Mouse (Mus musculus): ENCODE results near the gene Tmem256. TPM values are rescaled to one million over a fixed set of nuclear protein-coding genes. Genes with fewer than 3 reads are reported as not detected.
A peak's percentile ranks its signal among the peaks of the same experiment; 100 is the strongest.

Tmem256 gene
- polyA plus RNA-seq, 1 experiment from 2014 or later = 312 TPM

GRCm38 (mm10) chr11:69828832-69829231 lies 9.5 kb upstream of the Tmem256 start:
- Histone ChIP-seq H3K36me3 (ENCODE audit: control insufficient read depth, insufficient read depth, low read length) (peaks cover 50% of the 10 kb centered on the region), H3K27ac (ENCODE audit: low read length) (no peak overlapping the region), H3K27me3 (ENCODE audit: control insufficient read depth, insufficient read depth, low read depth, low read length) (no peaks in the 10 kb centered on the region), H3K9me3 (replicated peaks; ENCODE audit: control insufficient read depth, low read length, poor library complexity, severe bottlenecking) (no peaks in the 10 kb centered on the region), H3K4me1 (ENCODE audit: control insufficient read depth, insufficient read depth, low read length) (peaks cover 3% of the 10 kb centered on the region), H3K4me2 (ENCODE audit: low read length) (no peak overlapping the region), H3K4me3 (ENCODE audit: low read depth, low read length) (no peak overlapping the region), H3K9ac (ENCODE audit: low read depth, low read length) (no peak overlapping the region)
- 54% methylated on average over 5 of the region's 5 CpGs for WGBS
- no peak for ATAC-seq

DNA sequence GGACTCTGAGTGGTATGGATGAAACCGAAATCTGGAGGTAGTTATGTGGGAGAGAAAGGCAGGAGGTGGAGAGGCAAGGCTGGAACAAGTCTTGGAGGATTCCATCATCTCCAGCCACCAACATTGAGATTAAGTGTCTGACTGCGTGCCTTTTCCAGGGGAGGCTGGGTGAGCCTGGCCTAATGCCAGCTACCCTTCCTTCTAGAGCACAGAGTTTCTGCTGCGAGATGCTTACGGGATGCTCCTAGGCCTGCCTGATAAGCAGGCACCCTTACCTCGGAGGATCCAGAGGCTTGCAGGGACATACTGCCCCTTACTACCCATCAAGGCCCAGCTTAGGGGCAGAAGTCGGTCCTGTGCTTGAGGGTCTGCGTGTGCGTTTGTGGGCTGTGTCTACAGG lies 4.8 kb upstream of the Tmem256 start:
- H3K27me3 ChIP-seq (ENCODE audit: control insufficient read depth, insufficient read depth, low read depth, low read length) = no peaks in the 10 kb centered on the region
- peaks cover 13% of the 10 kb centered on the region for H3K36me3 ChIP-seq (ENCODE audit: control insufficient read depth, insufficient read depth, low read length)
- H3K4me2 ChIP-seq (ENCODE audit: low read length) = peak overlapping the region; percentile 97
- peak overlapping the region; percentile 94 for H3K4me3 ChIP-seq (ENCODE audit: low read depth, low read length)
- no peaks in the 10 kb centered on the region for H3K9me3 ChIP-seq (replicated peaks; ENCODE audit: control insufficient read depth, low read length, poor library complexity, severe bottlenecking)
- WGBS = 58% methylated on average over 8 of the region's 8 CpGs
- H3K27ac ChIP-seq (ENCODE audit: low read length) = peak overlapping the region; percentile 50; the same call in 1 of the 2 replicates
- peaks cover 23% of the 10 kb centered on the region for H3K4me1 ChIP-seq (ENCODE audit: control insufficient read depth, insufficient read depth, low read length)
- ATAC-seq = no peak
- H3K9ac ChIP-seq (ENCODE audit: low read depth, low read length) = peak overlapping the region; percentile 99

DNA sequence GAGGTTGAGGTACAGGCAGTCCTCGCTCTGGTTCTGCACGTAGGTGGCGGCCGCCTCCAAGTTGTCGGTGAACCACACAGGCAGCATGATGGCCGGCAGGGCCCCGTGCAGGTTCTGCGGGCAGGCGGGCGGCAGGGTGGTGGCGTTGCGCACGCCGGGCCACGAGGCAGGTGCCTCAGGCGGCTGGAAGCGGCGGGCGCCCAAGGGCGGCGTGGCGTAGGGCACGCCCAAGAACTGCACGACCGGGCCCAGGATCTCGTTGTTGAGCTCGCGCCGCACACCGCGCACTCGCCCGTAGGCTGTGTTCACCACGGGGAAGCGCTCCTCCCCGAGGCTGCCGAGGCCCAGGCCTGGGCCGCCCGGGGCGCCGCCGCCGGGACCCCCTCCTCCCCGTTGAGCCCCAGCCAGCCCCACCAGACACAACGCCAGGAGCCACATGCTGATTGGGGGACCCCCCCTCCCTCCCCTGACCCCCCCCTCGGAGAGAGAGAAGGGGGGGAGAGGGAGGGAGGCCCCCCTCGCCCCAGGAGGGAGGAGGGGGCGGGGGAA lies 4.2 kb upstream of the Tmem256 start:
- peak overlapping the region; percentile 50; the same call in 1 of the 2 replicates for H3K27ac ChIP-seq (ENCODE audit: low read length)
- WGBS = 8% methylated on average over 42 of the region's 48 CpGs
- H3K4me3 ChIP-seq (ENCODE audit: low read depth, low read length) = peak overlapping the region; percentile 94
- peaks cover 26% of the 10 kb centered on the region for H3K4me1 ChIP-seq (ENCODE audit: control insufficient read depth, insufficient read depth, low read length)
- peak overlapping the region; percentile 99 for H3K9ac ChIP-seq (ENCODE audit: low read depth, low read length)
- peak overlapping the region; percentile 97 for H3K4me2 ChIP-seq (ENCODE audit: low read length)
- no peak for ATAC-seq
- peaks cover 13% of the 10 kb centered on the region for H3K36me3 ChIP-seq (ENCODE audit: control insufficient read depth, insufficient read depth, low read length)
- H3K27me3 ChIP-seq (ENCODE audit: control insufficient read depth, insufficient read depth, low read depth, low read length) = no peaks in the 10 kb centered on the region
- H3K9me3 ChIP-seq (replicated peaks; ENCODE audit: control insufficient read depth, low read length, poor library complexity, severe bottlenecking) = no peaks in the 10 kb centered on the region

DNA sequence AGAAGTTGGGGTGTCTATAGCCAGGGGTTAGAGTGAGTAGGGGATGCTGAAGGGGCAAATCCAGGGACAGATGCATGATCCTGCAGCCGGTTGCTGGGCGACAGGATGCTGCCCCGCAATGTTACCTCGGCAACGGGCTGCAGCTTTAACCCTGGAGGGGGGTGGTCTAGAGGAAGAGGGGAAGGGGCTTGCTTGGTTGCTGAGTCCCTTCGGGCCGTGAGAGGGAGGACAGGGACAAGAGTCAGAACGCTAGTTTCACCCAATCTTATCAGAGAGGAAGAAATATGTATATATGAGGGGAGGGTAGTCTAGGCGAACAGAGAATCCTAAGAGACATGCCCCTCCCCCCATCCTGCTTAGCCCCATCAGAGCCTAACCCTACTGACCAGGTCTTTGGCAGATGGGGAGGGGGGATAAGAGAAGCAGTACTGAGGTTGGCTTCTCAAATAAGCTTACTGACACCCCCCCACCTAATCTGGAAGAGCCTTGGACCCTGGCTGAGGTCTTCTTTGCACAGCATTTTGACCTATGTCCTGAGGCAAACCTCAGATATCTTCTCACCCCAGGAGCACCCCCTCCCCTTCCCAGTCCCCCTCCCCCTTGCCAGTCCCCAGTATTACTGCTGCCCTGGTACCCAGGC lies 2.9 kb upstream of the Tmem256 start:
- Histone ChIP-seq H3K27me3 (ENCODE audit: control insufficient read depth, insufficient read depth, low read depth, low read length) (no peaks in the 10 kb centered on the region), H3K4me1 (ENCODE audit: control insufficient read depth, insufficient read depth, low read length) (peaks cover 30% of the 10 kb centered on the region), H3K9me3 (replicated peaks; ENCODE audit: control insufficient read depth, low read length, poor library complexity, severe bottlenecking) (no peaks in the 10 kb centered on the region), H3K27ac (ENCODE audit: low read length) (peak overlapping the region; percentile 98), H3K9ac (ENCODE audit: low read depth, low read length) (peak overlapping the region; percentile 99), H3K4me3 (ENCODE audit: low read depth, low read length) (peak overlapping the region; percentile 94), H3K36me3 (ENCODE audit: control insufficient read depth, insufficient read depth, low read length) (peaks cover 10% of the 10 kb centered on the region), H3K4me2 (ENCODE audit: low read length) (peak overlapping the region; percentile 97)
- 2% methylated on average over 9 of the region's 9 CpGs for WGBS
- no peak for ATAC-seq

GRCm38 (mm10) chr11:69835966-69836335 lies 2.4 kb upstream of the Tmem256 start:
- H3K9ac ChIP-seq (ENCODE audit: low read depth, low read length) = peak overlapping the region; percentile 99
- WGBS = 11% methylated on average over 4 of the region's 4 CpGs
- no peaks in the 10 kb centered on the region for H3K9me3 ChIP-seq (replicated peaks; ENCODE audit: control insufficient read depth, low read length, poor library complexity, severe bottlenecking)
- H3K4me2 ChIP-seq (ENCODE audit: low read length) = peak overlapping the region; percentile 97
- ATAC-seq = no peak
- peaks cover 10% of the 10 kb centered on the region for H3K36me3 ChIP-seq (ENCODE audit: control insufficient read depth, insufficient read depth, low read length)
- H3K27ac ChIP-seq (ENCODE audit: low read length) = peak overlapping the region; percentile 98
- H3K27me3 ChIP-seq (ENCODE audit: control insufficient read depth, insufficient read depth, low read depth, low read length) = no peaks in the 10 kb centered on the region
- H3K4me1 ChIP-seq (ENCODE audit: control insufficient read depth, insufficient read depth, low read length) = peaks cover 30% of the 10 kb centered on the region
- H3K4me3 ChIP-seq (ENCODE audit: low read depth, low read length) = peak overlapping the region; percentile 94

DNA sequence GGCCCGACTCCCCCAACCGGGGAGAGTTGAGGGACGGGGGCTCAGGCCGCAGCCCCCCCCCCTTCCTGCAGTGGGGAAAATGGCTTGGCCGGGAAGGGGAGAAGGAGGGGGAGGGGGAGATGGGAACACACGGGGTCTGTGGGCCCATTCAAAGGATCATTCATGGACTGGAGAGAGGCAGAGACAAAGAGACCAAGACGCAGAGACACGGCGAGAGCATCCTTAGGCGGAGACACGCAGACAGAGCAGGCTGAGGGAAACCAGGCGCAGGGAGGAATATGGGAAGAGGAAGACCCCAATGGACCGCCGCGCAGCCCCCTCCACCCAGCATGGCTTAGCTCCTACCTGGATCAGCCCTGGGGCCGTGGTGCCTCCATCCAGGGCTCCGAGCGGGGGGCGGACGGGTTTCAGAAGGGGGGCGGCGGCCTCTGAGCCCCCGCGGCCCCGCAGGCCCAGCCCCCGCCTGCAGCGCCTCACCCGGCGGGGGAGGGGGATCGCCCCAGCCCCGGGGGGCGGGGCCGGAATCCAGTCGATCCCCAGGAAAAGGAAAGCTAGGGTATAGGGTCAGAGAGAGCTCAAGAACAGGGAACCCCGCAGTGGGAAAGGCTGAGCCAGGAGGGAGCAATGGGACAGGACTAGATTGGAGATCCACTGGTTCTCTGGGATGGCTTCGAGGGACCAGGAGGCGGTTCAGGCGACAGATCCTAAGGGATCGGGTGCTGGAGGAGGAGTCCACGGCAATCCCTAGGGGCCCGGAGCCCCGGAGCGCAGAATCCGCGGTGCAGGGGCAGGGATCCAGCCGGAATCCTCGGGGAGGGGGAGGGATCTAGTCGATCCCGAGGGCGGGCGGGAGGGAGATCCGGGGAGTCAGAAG lies 1.4 kb upstream of the Tmem256 start:
- H3K4me3 ChIP-seq (ENCODE audit: low read depth, low read length) = peak overlapping the region; percentile 94
- H3K4me2 ChIP-seq (ENCODE audit: low read length) = peak overlapping the region; percentile 97
- H3K27ac ChIP-seq (ENCODE audit: low read length) = peak overlapping the region; percentile 98
- H3K9ac ChIP-seq (ENCODE audit: low read depth, low read length) = peak overlapping the region; percentile 99
- under 1% methylated on average over 37 of the region's 52 CpGs for WGBS
- no peaks in the 10 kb centered on the region for H3K27me3 ChIP-seq (ENCODE audit: control insufficient read depth, insufficient read depth, low read depth, low read length)
- H3K4me1 ChIP-seq (ENCODE audit: control insufficient read depth, insufficient read depth, low read length) = peaks cover 30% of the 10 kb centered on the region
- ATAC-seq = peak; percentile 15
- no peaks in the 10 kb centered on the region for H3K9me3 ChIP-seq (replicated peaks; ENCODE audit: control insufficient read depth, low read length, poor library complexity, severe bottlenecking)
- peaks cover 7% of the 10 kb centered on the region for H3K36me3 ChIP-seq (ENCODE audit: control insufficient read depth, insufficient read depth, low read length)

GRCm38 (mm10) chr11:69837604-69837951 lies 736 bp upstream of the Tmem256 start, which contains the start of gene Nlgn2:
TSS of gene Nlgn2 (minus strand) at chr11:69837784.
- peak within 1 kb of the TSS; percentile 99 for H3K9ac ChIP-seq (ENCODE audit: low read depth, low read length)
- no peaks in the 10 kb centered on the region for H3K27me3 ChIP-seq (ENCODE audit: control insufficient read depth, insufficient read depth, low read depth, low read length)
- H3K4me3 ChIP-seq (ENCODE audit: low read depth, low read length) = peak within 1 kb of the TSS; percentile 94
- H3K4me2 ChIP-seq (ENCODE audit: low read length) = peak within 1 kb of the TSS; percentile 97
- H3K9me3 ChIP-seq (replicated peaks; ENCODE audit: control insufficient read depth, low read length, poor library complexity, severe bottlenecking) = no peaks in the 10 kb centered on the region
- under 1% methylated on average over 31 of the region's 32 CpGs for WGBS
- peaks cover 30% of the 10 kb centered on the region for H3K4me1 ChIP-seq (ENCODE audit: control insufficient read depth, insufficient read depth, low read length)
- ATAC-seq = peak; percentile 73
- peaks cover 7% of the 10 kb centered on the region for H3K36me3 ChIP-seq (ENCODE audit: control insufficient read depth, insufficient read depth, low read length)
- H3K27ac ChIP-seq (ENCODE audit: low read length) = peak within 1 kb of the TSS; percentile 98

- no peaks in the 10 kb centered on the region for H3K9me3 ChIP-seq (replicated peaks; ENCODE audit: control insufficient read depth, low read length, poor library complexity, severe bottlenecking)
- H3K4me1 ChIP-seq (ENCODE audit: control insufficient read depth, insufficient read depth, low read length) = peaks cover 28% of the 10 kb centered on the region
- peak overlapping the region; percentile 55 for H3K4me2 ChIP-seq (ENCODE audit: low read length)
- peak overlapping the region; percentile 94 for H3K4me3 ChIP-seq (ENCODE audit: low read depth, low read length)
- 2% methylated on average over 7 of the region's 7 CpGs for WGBS
- ATAC-seq = 0 out of 2 replicates have a peak, but pooled peaks have one; percentile 0
- H3K27ac ChIP-seq (ENCODE audit: low read length) = peak overlapping the region; percentile 88
- H3K36me3 ChIP-seq (ENCODE audit: control insufficient read depth, insufficient read depth, low read length) = peaks cover 3% of the 10 kb centered on the region; the same call in 1 of the 2 replicates
- H3K9ac ChIP-seq (ENCODE audit: low read depth, low read length) = peak overlapping the region; percentile 70
- no peaks in the 10 kb centered on the region for H3K27me3 ChIP-seq (ENCODE audit: control insufficient read depth, insufficient read depth, low read depth, low read length)
Measured at GRCm38 (mm10) chr11:69838714-69839104, 395 bp downstream of the Tmem256 start.

Data from midbrain, embryonic 16.5 days (tissue).